Mouse (Mus musculus) brain, embryonic 14.5 days (tissue): ENCODE results near the gene Atf4.

Source experiments
- CTCF ChIP-seq: fragments of 200-500 bp; IDR thresholded peaks from 2 replicates; pipeline ENCODE4 v1.5.1; 2012; ENCODE audit warnings: inconsistent platforms, mild to moderate bottlenecking, moderate library complexity, borderline replicate concordance; ENCODE audit not compliant: insufficient read depth, insufficient read length; ENCODE audit errors: extremely low read depth
- POLR2A ChIP-seq: fragments of 200-500 bp; IDR thresholded peaks from 2 replicates; pipeline ENCODE4 v1.6.1; 2012; ENCODE audit warnings: mild to moderate bottlenecking, inconsistent platforms, borderline replicate concordance; ENCODE audit not compliant: poor library complexity, insufficient read depth, insufficient read length, severe bottlenecking; ENCODE audit errors: extremely low read depth

DNA sequence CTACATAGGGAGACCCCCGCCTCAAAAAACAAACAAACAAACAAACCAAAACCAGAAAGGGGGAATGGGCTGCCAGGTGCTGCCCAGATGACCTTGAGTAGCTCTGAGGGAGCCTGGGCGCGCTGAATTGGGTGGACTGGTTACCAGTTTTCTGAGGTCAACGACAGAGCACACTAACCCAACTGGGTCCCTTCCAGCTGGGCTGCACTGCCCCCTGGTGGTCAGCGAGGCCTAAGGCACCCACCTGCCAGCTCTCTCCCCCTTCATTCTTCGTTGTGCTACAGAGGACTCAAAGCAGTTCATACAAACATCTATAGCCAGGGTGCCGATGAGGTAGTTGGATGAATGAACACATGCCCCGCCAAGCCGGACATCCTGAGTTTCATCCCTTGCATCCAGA is 29.8 kb upstream of the Atf4 start:
- TF ChIP-seq POLR2A (no peak), CTCF (peak; percentile 90)
